Mouse (Mus musculus) left cerebral cortex, adult 11 months (tissue): ENCODE results near the gene Gm17079.
"Not testable (repeated sequence)": the region's sequence is repeated elsewhere in the genome, so short reads cannot be mapped to it uniquely, and the experiment has no call there.

Experiments used
- DNase-seq: peaks from one replicate; pipeline ENCODE4 v3.0.0; 2022; ENCODE audit warnings: low spot score

The Gm17079 gene

DNA sequence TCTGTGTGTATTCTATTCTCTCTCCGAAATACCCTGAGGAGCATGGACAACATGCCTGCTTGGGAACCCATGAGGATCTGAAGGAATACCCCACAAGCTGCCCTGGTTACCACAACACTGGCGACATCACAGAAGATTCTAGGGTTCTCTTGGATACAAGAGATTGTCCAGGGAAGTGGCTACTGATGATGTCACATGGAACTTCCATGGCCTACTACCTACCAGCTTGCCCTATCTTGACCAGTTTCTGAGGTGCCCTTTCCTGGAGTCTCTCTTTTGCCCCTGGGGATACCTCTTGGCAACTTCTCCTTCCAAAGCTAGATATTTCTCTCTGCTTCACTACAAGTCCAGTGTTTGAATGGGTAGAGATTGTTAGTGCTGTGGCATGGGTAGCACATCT, at the start of gene Gm17079:
TSS of gene Gm17079 (minus strand) at position 101 of the 400 bp plus-strand sequence.
- DNase-seq = not testable (repeated sequence)

DNA sequence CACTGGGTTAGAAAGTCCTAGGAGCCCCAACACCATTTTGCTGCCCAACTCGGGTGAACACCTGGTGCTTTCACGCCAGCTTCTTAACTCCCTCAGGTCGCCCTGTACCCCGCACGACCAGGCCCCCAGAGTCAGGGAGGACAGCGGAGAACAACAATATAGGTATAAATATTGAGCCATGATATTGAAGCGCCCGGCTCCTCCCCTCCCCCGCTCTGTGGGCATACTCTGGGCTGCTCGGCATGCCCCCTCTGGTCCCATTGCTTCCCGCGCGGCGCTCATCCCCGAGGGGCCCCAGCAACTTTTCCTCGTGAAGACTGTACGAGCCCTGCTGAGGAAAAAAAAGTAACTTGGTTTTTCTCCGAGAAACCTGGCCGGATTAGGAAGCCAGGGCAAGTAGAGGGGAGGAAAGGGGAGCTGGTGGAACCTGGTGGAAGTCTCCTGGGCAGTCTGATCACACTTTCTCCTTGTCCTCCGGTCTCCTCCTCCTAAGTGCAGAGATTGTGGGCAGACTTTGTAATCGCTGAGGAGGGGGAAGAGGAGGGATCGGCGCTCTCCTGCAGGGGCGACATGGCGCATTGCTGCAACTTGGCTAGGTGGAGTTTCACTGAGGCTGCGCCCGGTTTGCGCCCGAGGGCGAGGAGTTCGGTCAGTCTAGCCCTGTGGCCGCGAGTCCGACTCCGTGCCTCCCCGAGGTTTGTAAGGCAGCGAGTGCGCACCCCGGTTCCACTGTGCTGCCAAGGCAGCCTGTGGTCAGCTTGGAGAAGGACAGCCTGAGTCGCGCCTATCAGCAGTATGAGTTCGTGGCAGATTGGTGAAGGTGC, 45.3 kb upstream of the Gm17079 start:
- DNase-seq = no peak

DNA sequence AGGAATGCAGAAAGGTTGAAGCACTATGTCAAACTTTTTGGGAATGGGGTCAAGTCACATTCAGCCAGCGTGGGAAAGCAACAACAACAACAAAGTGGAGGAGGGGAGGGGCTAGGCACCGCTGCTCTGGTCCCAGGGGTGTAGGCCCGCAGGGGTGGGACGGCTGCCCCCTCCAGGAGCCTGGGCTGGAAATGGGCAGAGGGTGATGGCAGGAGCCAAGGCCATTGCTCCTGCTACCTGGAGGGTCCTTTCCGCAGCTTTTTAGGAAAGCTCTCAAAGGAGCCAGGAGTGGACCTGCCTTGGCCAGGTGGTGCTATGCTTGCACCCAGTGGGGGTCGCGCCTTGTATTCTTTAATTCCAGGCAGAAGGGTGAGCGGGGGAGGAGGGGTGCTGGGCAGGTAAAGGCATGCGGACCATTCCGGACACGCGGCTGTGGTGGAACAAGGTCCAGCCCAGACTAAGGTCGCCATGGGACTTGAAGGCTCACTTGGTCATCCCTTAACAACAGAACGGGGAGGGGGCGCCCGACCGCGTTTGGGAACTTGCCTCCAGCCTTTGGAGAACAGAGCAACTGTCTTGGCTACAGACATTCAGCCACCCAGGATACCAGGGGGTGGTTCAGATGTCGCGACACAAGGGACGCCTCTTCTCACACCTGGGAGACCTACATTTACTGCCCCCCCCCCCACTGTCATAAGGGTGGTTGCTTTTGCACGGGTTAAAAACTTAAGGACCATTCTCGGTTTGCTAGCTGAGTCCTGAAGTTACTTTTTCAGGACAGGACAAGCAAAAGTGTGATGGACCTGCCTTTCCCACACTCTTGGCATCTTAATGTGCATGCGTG, 44.1 kb upstream of the Gm17079 start:
- no peak for DNase-seq

DNA sequence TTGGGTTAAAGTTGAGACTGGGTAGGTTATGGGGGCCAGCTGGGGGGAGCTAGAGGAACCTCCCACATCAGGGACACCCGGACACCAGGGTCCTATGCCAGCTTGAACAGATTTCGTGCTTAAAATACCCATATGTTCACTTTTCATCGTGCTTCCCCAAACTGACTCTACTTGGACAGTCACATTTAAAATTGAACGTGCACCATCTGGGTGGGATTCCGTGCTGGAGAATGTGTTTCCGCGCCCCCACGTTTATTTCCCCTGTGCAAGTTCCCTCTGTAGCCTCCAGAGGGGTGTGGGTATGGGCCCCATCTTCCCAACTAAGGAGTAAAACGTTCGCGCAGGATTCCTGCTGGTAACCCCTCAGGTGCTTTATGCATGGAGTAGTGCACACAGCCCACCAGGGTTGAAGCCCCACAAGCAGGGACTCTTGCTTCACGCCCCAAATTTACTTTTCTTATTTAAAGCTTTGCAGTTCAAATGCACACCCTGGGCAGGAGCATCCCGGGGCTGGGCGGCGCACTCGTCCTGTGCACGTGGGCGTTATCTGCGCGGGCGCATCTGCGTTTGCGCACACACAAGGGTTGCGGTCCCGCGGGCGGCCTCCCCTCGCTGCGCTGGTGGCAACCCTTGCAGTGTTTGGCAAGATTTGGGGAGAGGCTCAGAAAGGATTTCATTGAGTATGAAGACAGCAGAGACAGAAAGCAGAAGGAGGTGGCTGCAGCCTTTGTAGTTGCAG, 43.3 kb upstream of the Gm17079 start:
- no peak for DNase-seq

DNA sequence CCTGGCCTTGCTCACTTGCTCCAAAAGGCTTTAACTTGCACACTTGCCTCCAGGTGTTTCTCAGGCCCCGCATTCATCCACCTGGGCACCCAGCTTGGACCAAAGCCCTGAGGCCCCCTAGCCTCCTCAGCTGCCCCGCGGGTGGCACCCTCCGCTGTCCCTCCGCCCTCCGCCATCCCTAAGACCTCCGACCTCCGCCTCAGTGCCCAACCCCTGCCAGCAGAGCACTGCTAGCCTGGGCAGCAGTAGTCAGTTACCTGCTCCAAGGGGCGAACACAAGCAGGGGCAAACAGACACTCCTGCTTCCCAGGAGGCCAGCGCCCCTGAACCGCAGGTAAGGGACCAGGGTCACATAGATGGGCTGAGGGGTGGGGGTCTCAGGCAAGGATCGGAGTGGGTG, 42.7 kb upstream of the Gm17079 start:
- DNase-seq = no peak

DNA sequence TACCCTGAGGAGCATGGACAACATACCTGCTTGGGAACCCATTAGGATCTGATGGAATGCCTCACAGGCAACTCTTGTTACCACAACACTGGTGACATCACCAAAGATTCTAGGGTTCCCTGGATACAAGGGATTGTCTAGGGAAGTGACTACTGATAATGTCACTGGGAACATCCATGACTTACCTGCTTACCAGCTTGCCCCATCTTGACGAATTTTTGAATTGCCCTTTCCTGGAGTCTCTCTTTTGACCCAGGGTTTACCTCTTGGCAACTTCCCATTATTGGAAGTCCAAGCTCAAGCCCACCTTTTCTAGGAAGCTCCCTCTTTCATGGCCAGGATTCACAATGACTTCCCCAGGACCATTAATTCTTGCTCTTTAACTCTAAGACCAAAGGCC, 21.8 kb upstream of the Gm17079 start, which contains the start of gene Gm5800:
TSS of gene Gm5800 (minus strand) at position 101 of the 400 bp plus-strand sequence.
- DNase-seq = no peak

DNA sequence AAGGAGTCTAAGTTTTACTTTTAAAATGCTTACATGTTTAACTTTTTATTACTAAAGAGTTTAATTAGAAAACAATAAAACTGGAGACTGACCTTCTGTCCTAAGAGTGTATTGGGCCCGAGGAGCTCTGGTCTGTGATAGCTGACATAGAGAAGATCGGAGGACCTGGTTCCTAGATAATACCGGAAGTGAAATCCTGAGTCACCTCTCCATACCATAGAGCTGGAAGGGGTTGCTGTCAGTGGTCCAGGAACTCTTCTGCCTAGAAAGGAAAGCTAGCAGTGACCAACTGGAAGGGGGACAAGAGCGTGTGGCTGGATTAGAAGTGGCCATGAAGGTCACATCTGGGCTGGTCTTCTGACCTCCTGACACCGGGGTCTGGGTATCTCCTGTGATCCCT, 18.0 kb downstream of the Gm17079 start:
- no peak for DNase-seq
